Mouse (Mus musculus): Measurements from ENCODE around the gene H2-Q4. TPM values are rescaled to one million over a fixed set of nuclear protein-coding genes. Genes with fewer than 3 reads are reported as not detected.
"Not testable (repeated sequence)": the region's sequence is repeated elsewhere in the genome, so short reads cannot be mapped to it uniquely, and the experiment has no call there.

H2-Q4 gene
- 3.6 and 5.6 TPM in 2 replicates for total RNA-seq (2015; ENCODE audit: low replicate concordance)
- 8.3 and 8.9 TPM in 2 replicates for total RNA-seq (2017; ENCODE audit: low replicate concordance)

- peak; percentile 98 for ATAC-seq (replicated peaks; ENCODE audit: low FRiP score, poor library complexity, severe bottlenecking)
Measured at GRCm38 (mm10) chr17:35379369-35379728, at the start of gene H2-Q4. Gene H2-Q4, plus strand, starts transcription at chr17:35379617.

GRCm38 (mm10) chr17:35329714-35330113 is 49.7 kb upstream of the H2-Q4 start:
- not testable (repeated sequence) for ATAC-seq (replicated peaks; ENCODE audit: low FRiP score, poor library complexity, severe bottlenecking)

- ATAC-seq (replicated peaks; ENCODE audit: low FRiP score, poor library complexity, severe bottlenecking): not testable (repeated sequence)
Measured at GRCm38 (mm10) chr17:35331546-35331945, 47.9 kb upstream of the H2-Q4 start.

GRCm38 (mm10) chr17:35342071-35342671 is 37.2 kb upstream of the H2-Q4 start, which contains the start of gene H2-Q2:
Gene H2-Q2, plus strand, starts transcription at chr17:35342242.
- ATAC-seq (replicated peaks; ENCODE audit: low FRiP score, poor library complexity, severe bottlenecking): no peak

GRCm38 (mm10) chr17:35342711-35343476 is 36.5 kb upstream of the H2-Q4 start:
- ATAC-seq (replicated peaks; ENCODE audit: low FRiP score, poor library complexity, severe bottlenecking): no peak

- ATAC-seq (replicated peaks; ENCODE audit: low FRiP score, poor library complexity, severe bottlenecking): not testable (repeated sequence)
Measured at GRCm38 (mm10) chr17:35347659-35348058, 31.8 kb upstream of the H2-Q4 start.

GRCm38 (mm10) chr17:35353275-35353674 is 26.1 kb upstream of the H2-Q4 start:
- not testable (repeated sequence) for ATAC-seq (replicated peaks; ENCODE audit: low FRiP score, poor library complexity, severe bottlenecking)

- no peak for ATAC-seq (replicated peaks; ENCODE audit: low FRiP score, poor library complexity, severe bottlenecking)
Measured at GRCm38 (mm10) chr17:35354071-35354470, 25.3 kb upstream of the H2-Q4 start.

GRCm38 (mm10) chr17:35357086-35357485 is 22.3 kb upstream of the H2-Q4 start:
- ATAC-seq (replicated peaks; ENCODE audit: low FRiP score, poor library complexity, severe bottlenecking): no peak

- no peak for ATAC-seq (replicated peaks; ENCODE audit: low FRiP score, poor library complexity, severe bottlenecking)
Measured at GRCm38 (mm10) chr17:35358763-35359469, 20.5 kb upstream of the H2-Q4 start.

- no peak for ATAC-seq (replicated peaks; ENCODE audit: low FRiP score, poor library complexity, severe bottlenecking)
Measured at GRCm38 (mm10) chr17:35359470-35359862, 20.0 kb upstream of the H2-Q4 start.

GRCm38 (mm10) chr17:35379729-35380451 is 473 bp downstream of the H2-Q4 start:
- ATAC-seq (replicated peaks; ENCODE audit: low FRiP score, poor library complexity, severe bottlenecking): peak; percentile 79

- not testable (repeated sequence) for ATAC-seq (replicated peaks; ENCODE audit: low FRiP score, poor library complexity, severe bottlenecking)
Measured at GRCm38 (mm10) chr17:35389796-35390195, 10.4 kb downstream of the H2-Q4 start.

GRCm38 (mm10) chr17:35392671-35393070 is 13.3 kb downstream of the H2-Q4 start:
- ATAC-seq (replicated peaks; ENCODE audit: low FRiP score, poor library complexity, severe bottlenecking): not testable (repeated sequence)

GRCm38 (mm10) chr17:35393864-35394800 is 14.7 kb downstream of the H2-Q4 start:
- 0 out of 2 replicates have a peak, but pooled peaks have one; percentile 34 for ATAC-seq (replicated peaks; ENCODE audit: low FRiP score, poor library complexity, severe bottlenecking)

- not testable (repeated sequence) for ATAC-seq (replicated peaks; ENCODE audit: low FRiP score, poor library complexity, severe bottlenecking)
Measured at GRCm38 (mm10) chr17:35396956-35397355, 17.5 kb downstream of the H2-Q4 start.

GRCm38 (mm10) chr17:35413057-35413456 is 33.6 kb downstream of the H2-Q4 start:
- ATAC-seq (replicated peaks; ENCODE audit: low FRiP score, poor library complexity, severe bottlenecking): not testable (repeated sequence)

GRCm38 (mm10) chr17:35415273-35416129 is 36.1 kb downstream of the H2-Q4 start:
- ATAC-seq (replicated peaks; ENCODE audit: low FRiP score, poor library complexity, severe bottlenecking): not testable (repeated sequence)

Measured in erythroblast, adult 5-6 weeks (primary cell).